Mouse (Mus musculus) ES-Bruce4 (cell line): ENCODE measurements around the gene 9230102O04Rik. TPM values are rescaled to one million over a fixed set of nuclear protein-coding genes. Genes with fewer than 3 reads are reported as not detected.

Experiments used
- H3K27ac ChIP-seq: 2 replicates; pipeline ENCODE4 v1.5.1; 2012; ENCODE audit warnings: low read length, inconsistent platforms; ENCODE audit not compliant: insufficient read depth
- H3K27me3 ChIP-seq: 2 replicates; pipeline ENCODE4 v1.6.1; 2012; ENCODE audit warnings: mild to moderate bottlenecking, low read length, inconsistent platforms; ENCODE audit not compliant: control insufficient read depth, poor library complexity, insufficient read depth, severe bottlenecking
- H3K36me3 ChIP-seq: 2 replicates; pipeline ENCODE4 v1.6.1; 2012; ENCODE audit warnings: inconsistent platforms, mild to moderate bottlenecking, low read length, moderate library complexity; ENCODE audit not compliant: control insufficient read depth, poor library complexity, insufficient read depth, severe bottlenecking
- H3K4me1 ChIP-seq: one replicate; pipeline ENCODE4 v1.8.1; 2011; ENCODE audit warnings: low read length; ENCODE audit not compliant: control insufficient read depth, insufficient read depth
- H3K4me3 ChIP-seq: 2 replicates; pipeline ENCODE4 v1.5.1; 2011; ENCODE audit warnings: low read depth, mild to moderate bottlenecking, low read length
- H3K9ac ChIP-seq: 2 replicates; pipeline ENCODE4 v1.6.1; 2012; ENCODE audit warnings: low read depth, mild to moderate bottlenecking, inconsistent platforms; ENCODE audit not compliant: poor library complexity, severe bottlenecking
- H3K9me3 ChIP-seq: replicated peaks from 2 replicates; pipeline ENCODE4 v1.6.1; 2012; ENCODE audit warnings: mild to moderate bottlenecking, low read length, inconsistent platforms; ENCODE audit not compliant: control insufficient read depth, poor library complexity, insufficient read depth, severe bottlenecking
- CTCF ChIP-seq: IDR thresholded peaks from one replicate; pipeline ENCODE4 v1.8.1; 2011; ENCODE audit warnings: low read depth, low read length
- EP300 ChIP-seq: IDR thresholded peaks from 2 replicates; pipeline ENCODE4 v1.6.1; 2011; ENCODE audit warnings: low read depth, low read length; ENCODE audit not compliant: insufficient read depth
- POLR2A ChIP-seq: IDR thresholded peaks from one replicate; pipeline ENCODE4 v1.8.1; 2011; ENCODE audit warnings: low read length; ENCODE audit not compliant: insufficient read depth
- polyA plus RNA-seq: library from polyadenylated mRNA; stranded (reverse); fragments of >200 nt; gene quantifications from 2 replicates; pipeline ENCODE4 v1.2.4, GENCODE M21; 2011; ENCODE audit warnings: low read depth; ENCODE audit not compliant: missing spikeins, insufficient read depth, insufficient read length

9230102O04Rik gene
- polyA plus RNA-seq, 1 experiment, result not detected

DNA sequence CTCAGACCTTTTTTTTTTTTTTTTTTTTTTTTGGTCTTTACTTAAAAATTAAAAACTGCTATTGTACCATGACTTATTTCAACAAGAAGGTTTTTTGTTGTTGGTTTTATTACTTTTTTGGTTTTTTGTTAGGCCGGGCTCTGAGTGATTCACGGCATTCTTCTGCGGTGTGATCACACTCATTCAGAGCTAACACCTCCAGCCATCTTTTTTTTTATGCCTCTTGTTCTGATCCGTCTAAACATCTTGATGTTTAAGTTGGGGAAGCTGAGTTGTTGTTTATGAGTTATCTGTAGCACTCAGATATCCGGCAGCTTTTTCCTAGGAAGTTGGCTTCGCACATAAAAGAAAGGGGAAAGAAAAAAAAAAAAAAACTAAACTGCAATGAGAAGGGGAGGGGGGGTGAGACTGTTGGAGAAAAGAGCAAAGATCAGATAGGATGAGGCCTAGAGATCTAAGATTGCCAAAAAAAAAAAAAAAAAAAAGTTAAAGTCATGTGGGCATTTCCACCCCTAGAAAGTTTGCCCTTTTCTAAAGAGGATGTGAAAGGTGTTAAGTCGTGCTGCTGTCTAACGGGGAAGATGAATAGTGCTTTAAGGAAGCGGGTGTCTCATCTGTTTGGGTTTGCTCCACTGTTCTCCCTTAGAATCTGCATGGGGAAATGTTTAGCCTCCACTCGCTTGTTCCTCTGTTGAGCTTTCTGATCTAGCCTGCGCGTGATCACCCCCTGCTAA is 22.1 kb downstream of the 9230102O04Rik start:
- Histone ChIP-seq H3K9me3 (no peaks in the 10 kb centered on the region), H3K9ac (no peak overlapping the region), H3K36me3 (no peaks in the 10 kb centered on the region), H3K27me3 (no peaks in the 10 kb centered on the region; the same call in 1 of the 2 replicates), H3K27ac (no peak overlapping the region), H3K4me3 (no peak overlapping the region), H3K4me1 (no peaks in the 10 kb centered on the region)
- TF ChIP-seq POLR2A, result no peak

DNA sequence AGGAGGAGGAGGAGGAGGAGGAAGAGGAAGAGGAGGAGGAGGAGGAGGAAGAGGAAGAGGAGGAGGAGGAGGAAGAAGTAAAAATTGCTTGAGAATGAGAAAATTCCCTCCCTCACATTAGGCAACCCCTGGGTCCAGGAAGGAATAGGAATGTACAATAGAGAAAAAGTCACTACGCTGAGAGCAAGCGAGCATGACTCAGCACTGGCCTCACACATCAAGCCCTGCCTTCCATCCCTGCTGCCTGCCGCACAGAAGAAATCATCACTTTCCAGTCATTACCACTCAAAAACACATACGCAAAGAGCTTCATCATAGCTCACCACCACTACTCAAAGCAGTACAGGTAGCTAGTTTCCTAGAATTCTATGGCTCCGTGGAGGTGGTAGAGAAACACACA is 28.6 kb downstream of the 9230102O04Rik start:
- peaks cover 4% of the 10 kb centered on the region for H3K4me1 ChIP-seq
- no peaks in the 10 kb centered on the region for H3K9me3 ChIP-seq
- no peaks in the 10 kb centered on the region for H3K36me3 ChIP-seq
- TF ChIP-seq CTCF (no peak), EP300 (0 out of 2 replicates have a peak, but pooled peaks have one; percentile 45)
- H3K27ac ChIP-seq, result peak overlapping the region; percentile 20; the same call in 1 of the 2 replicates
- H3K4me3 ChIP-seq, result no peak overlapping the region
- no peak overlapping the region for H3K9ac ChIP-seq
- no peaks in the 10 kb centered on the region for H3K27me3 ChIP-seq

- H3K27ac ChIP-seq, result peak overlapping the region; percentile 35; the same call in 1 of the 2 replicates
- peaks cover 4% of the 10 kb centered on the region for H3K4me1 ChIP-seq
- no peaks in the 10 kb centered on the region for H3K27me3 ChIP-seq
- no peaks in the 10 kb centered on the region for H3K36me3 ChIP-seq
- no peak overlapping the region for H3K4me3 ChIP-seq
- TF ChIP-seq POLR2A, result no peak
- TF ChIP-seq CTCF, result no peak
- no peak for TF ChIP-seq EP300
- no peak overlapping the region for H3K9ac ChIP-seq
- H3K9me3 ChIP-seq, result no peaks in the 10 kb centered on the region
These were observed 33.5 kb downstream of the 9230102O04Rik start for GRCm38 (mm10) chr2:9855861-9856260.

- TF ChIP-seq CTCF (no peak), EP300 (no peak), POLR2A (no peak)
- H3K4me3 ChIP-seq, result no peak overlapping the region
- no peaks in the 10 kb centered on the region for H3K36me3 ChIP-seq
- H3K9ac ChIP-seq, result peak overlapping the region; percentile 46; the same call in 1 of the 2 replicates
- H3K27me3 ChIP-seq, result no peaks in the 10 kb centered on the region
- H3K9me3 ChIP-seq, result no peaks in the 10 kb centered on the region
- H3K4me1 ChIP-seq, result peaks cover 4% of the 10 kb centered on the region
- H3K27ac ChIP-seq, result no peak overlapping the region
These were observed 36.3 kb downstream of the 9230102O04Rik start for GRCm38 (mm10) chr2:9852851-9853576.

DNA sequence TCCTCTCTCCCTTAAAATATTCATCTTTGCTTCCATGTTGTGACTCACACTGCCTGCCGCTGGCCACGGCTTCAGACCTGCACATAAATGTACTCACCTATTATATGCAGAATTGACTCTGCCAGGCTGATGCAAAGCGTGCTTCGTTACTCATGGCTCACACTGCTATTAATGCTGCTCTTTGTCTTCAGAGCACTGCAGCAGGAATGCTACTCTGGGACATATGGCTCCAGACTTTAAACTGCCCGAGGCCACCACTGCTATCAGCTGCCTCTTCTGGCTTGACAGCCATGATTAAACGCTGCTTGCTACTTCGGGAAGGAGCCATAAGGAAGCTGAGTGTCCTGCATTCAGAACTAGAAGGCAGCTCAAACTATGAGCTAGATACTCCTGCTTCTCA is 54.1 kb downstream of the 9230102O04Rik start:
- no peak overlapping the region for H3K27ac ChIP-seq
- no peak overlapping the region for H3K9ac ChIP-seq
- H3K36me3 ChIP-seq, result no peaks in the 10 kb centered on the region
- TF ChIP-seq CTCF (no peak), EP300 (no peak), POLR2A (no peak)
- no peaks in the 10 kb centered on the region for H3K4me1 ChIP-seq
- peaks cover 6% of the 10 kb centered on the region; the same call in 1 of the 2 replicates for H3K9me3 ChIP-seq
- no peaks in the 10 kb centered on the region for H3K27me3 ChIP-seq
- no peak overlapping the region for H3K4me3 ChIP-seq

DNA sequence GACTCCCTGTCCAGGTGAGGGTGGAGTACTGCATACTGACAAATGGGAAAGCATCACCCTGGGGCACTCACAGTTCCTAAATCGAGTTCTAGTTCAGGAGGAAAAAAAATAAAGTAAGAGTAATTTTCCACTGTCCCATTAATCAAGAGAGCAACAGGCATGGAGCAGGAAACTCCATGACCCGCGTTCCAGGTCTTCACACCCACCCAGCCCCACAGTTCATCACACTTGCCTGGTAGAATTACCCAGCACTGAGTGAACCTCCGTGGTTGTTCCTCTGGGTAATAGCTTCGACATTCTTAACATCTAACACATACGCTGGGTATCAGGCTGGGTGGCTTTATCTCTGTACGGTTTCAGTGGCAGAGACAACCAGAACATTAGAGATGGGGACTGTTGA is 55.6 kb downstream of the 9230102O04Rik start:
- Histone ChIP-seq H3K4me3 (no peak overlapping the region), H3K9ac (no peak overlapping the region), H3K9me3 (peaks cover 6% of the 10 kb centered on the region; the same call in 1 of the 2 replicates), H3K27me3 (no peaks in the 10 kb centered on the region), H3K4me1 (no peaks in the 10 kb centered on the region), H3K27ac (no peak overlapping the region), H3K36me3 (no peaks in the 10 kb centered on the region)
- TF ChIP-seq POLR2A (no peak), EP300 (no peak), CTCF (no peak)

Other genes with a start within 250 kb of the 9230102O04Rik start
- not detected in 2 replicates for gene 4930412O13Rik, start 8.3 kb downstream of the 9230102O04Rik start, polyA plus RNA-seq
- 5.5 and 6.1 TPM in 2 replicates for gene Gata3, start 494 bp upstream of the 9230102O04Rik start, polyA plus RNA-seq
- 15.1 and 15.5 TPM in 2 replicates for gene Taf3, start 159.1 kb upstream of the 9230102O04Rik start, polyA plus RNA-seq
- gene Atp5c1, start 191.0 kb upstream of the 9230102O04Rik start, polyA plus RNA-seq, result 435 and 452 TPM in 2 replicates
- 26.0 and 29.6 TPM in 2 replicates for gene Kin, start 191.1 kb upstream of the 9230102O04Rik start, polyA plus RNA-seq
- not detected in 2 replicates for gene Itih2, start 241.9 kb upstream of the 9230102O04Rik start, polyA plus RNA-seq